Mouse (Mus musculus): Measurements from ENCODE around the gene Gm10803.

GRCm38 (mm10) chr2:93529602-93530001, 30.8 kb upstream of the Gm10803 start:
- TF ChIP-seq CTCF (IDR thresholded peaks at IDR 0.05; ENCODE audit: borderline replicate concordance, control insufficient read depth, extremely low read depth, insufficient read depth, low read length, poor library complexity) (no peak), POLR2A (IDR thresholded peaks at IDR 0.05; ENCODE audit: control insufficient read depth, extremely low read depth, insufficient read depth, low read length, poor library complexity) (no peak)

Measured in thymus, adult 2 months (tissue).